Mouse (Mus musculus) NIH3T3 (cell line): Measurements from ENCODE around the gene Ttc29.

ENCODE experiments used
- DNase-seq: peaks from one replicate; pipeline ENCODE4 v3.0.0-alpha.2; 2012; ENCODE audit warnings: low read depth

Gene Ttc29

DNA sequence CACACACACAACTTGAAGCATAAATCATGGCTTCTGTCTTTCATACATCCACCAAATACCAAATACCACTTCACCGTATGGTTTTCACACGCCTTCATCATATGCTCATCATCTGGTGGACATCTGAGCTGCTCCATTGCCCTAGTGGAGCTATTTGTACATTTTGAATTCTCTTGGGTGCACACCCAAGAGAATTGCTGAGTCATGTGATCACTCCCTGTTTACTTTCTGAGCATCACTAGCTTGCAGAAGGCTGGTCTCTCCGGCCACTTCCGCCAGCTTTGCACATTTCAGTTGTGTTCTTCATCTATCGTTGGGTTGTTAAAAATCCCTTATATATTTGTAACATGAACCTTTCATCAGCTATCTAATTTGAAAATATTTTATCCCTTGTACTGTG, 65.5 kb downstream of the Ttc29 start:
- no peak for DNase-seq

DNA sequence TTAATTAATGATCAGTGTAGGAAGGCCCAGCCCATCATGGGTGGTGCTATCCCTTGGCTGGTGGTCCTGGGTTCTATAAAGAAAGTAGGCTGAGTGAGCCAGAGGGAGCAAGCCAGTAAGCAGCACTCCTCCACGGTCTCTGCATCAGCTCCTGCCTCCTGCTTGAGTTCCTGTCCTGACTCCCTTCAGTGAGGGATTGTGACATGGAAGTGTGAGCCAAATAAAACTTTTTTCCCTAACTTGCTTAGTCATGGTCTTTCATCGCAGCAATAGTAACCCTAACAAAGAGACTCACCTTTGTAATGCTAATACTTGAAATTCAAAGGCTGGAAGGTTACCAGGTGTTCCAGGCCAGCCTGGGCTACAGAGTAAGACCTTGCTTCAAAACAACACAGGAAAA, 71.7 kb downstream of the Ttc29 start:
- no peak for DNase-seq

DNA sequence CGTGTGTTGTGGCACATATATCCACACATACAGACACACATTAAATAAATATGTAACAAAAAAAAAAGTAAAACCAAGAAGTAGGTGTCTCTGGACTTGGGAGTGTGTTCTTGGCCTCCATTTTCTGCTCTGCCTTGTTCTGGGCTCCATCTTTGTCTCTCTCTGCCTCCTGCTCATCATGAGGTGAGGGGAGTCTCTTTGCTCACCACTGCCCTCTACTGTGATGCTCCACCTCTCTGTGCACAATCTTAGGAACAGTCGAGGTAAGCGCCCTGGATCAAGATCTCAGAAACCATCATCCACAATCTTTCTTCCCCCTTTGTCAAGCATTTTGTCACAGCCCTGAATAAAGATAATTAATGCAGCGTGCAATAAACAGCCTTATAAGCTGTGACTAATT, 72.3 kb downstream of the Ttc29 start:
- DNase-seq: no peak

DNA sequence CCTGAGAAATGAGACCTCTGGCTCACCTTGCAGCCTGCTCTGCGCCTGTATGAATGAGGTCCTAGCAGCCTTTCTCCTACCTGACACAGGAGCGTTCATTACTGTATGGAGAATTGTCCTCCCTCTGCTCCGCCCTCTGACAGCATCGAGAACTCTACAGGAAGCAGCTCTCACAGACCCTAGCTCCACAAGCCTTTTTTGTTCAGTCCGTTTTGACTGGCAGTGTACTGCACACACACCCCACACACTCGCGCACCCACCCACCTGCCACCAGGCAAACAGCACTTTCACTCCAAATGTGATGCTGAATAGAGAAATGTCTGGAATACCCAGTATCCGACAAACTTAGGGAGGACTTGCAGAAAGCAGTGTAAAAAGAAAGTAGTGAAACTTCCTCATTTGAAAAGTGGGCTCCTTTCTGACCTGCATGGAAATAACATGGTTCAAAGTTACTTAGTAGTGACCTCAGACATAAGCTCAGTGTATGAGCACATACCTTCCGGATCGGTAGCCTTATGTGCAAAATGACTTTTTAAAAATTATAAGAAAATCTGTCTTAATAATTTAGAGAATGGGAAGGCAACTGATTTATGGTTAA, 76.4 kb downstream of the Ttc29 start:
- no peak for DNase-seq

DNA sequence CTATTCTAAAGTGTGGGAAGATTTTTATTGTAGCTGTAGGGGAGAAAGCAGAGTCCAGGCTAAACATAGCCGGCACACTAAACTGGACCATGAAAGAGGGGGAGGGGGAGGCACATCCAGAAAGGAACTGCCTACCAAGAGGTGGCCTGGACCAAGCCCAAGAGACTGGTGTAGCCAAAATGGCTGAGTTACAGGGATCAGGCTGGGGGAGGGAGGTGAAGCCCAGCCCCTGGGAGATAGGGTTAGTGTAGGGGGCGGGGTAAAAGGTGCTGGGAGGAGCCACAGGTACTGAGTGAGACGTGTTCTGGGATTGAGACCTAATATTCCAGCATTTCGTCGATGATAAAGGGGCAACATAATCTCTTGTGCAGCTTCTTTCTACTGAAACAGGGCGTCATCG, 77.2 kb downstream of the Ttc29 start:
- DNase-seq: no peak

DNA sequence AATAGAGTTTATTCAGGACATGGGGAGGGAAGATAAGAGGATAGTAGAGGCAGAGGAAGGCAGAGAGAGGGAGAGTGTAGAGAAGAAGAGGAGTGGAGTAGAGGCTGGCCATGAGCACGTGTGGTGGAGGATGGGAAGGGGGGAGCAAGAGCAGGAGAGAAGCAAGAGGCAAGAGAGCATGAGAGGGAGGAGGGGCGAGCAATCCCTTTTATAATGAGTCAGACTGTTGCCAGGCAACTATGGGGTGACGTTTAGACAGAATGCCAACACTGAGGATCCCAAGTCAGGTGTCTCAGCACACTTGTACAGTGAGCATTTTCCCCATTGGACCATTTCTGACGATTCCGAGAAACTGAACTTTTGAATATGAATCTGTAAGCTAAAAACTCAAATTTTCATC, 82.4 kb downstream of the Ttc29 start:
- no peak for DNase-seq

DNA sequence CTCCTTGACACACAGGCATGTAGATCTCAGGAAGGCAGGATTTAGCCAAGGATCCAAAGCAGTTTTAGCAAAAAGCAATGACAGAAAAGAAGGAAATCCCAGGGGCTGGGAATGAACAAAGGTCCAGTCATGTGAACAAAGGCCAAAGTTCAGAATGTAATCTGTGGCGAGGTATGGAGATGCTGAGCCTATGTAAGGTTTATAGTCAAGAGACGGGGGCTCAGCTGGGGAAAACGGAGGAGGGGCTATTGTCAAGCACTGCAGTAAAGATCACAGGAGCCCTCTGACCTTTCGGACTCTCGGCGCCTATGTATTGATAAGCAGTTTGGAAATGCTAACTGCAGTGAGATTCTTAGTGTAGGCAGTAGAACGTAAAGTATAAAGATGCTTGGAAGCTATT, 90.5 kb downstream of the Ttc29 start:
- no peak for DNase-seq

DNA sequence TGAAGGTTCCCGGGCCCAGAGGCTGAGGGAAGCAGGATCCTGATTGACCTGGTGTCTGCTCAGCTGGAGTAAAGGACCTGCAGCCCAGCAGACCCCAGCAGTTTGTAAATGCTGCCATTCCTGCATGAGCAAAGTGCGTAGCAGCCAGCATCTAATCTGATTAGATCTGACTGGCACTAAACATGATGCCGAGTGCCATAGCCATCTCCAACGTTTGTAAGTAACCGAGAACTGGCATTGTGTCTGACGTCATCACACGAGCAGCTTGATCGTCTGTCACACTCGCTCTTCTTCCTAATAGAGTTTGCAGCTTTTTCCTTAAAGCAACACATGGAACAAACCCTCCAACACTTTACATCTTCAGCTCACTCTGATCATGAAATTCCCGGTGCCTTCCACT, 93.5 kb downstream of the Ttc29 start:
- no peak for DNase-seq

DNA sequence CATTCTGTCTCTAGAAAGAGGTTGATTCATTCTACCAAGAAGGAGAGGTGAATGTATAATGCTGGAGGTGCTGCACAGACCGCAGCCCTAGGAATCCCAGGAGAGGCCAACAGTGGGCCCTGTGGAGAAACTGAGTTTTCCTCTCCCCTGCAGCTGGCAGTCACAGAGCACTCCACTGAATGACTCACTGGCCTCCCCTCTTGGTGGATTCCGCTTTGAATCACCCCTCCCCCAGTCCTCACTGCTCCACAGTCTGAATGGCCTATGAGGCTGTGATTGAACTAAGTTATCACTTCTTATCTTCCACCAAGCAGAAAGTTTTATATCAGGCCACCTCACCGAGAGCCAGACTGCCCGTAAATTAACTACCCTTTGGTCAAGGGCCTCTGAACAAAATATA, 94.0 kb downstream of the Ttc29 start:
- DNase-seq: peak; percentile 8

DNA sequence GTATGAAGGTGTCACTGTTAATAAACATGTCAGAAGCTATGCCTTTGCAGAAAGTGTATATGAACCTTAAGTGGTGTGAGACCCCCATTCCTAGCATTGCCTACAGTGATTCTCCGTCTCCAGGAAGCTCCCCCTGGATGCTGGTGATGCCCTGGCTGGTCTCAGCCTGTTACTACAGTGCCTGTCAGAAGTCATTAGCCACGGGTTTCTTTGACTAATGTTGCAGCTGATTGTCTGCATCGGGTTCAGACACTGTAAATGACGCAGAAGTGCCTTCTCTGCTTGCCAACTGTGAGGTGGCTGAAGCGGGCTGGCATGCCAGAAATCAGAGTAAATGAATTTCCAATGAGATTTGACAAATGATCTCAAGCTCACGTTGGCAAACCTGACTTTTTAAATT, 96.4 kb downstream of the Ttc29 start:
- no peak for DNase-seq

DNA sequence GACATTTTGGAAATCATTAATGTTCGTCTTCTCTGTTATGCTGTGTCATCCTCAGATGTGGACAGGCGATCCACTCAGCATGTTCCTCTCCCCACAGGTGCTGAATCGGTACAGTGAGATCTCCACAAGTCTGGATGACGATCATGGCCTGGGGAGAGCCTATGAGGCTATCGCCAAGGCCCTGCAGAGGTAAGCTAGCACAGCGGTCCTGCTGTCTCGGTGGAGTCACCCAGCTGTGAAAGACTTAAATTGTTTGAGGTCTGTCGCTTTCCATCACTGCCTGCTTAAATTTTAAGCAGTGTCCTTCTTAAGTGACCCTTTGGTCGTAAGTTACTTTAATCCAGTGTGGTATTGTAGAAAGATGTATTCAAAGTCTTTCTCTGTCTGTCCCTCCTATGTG, 102.5 kb downstream of the Ttc29 start:
- no peak for DNase-seq

DNA sequence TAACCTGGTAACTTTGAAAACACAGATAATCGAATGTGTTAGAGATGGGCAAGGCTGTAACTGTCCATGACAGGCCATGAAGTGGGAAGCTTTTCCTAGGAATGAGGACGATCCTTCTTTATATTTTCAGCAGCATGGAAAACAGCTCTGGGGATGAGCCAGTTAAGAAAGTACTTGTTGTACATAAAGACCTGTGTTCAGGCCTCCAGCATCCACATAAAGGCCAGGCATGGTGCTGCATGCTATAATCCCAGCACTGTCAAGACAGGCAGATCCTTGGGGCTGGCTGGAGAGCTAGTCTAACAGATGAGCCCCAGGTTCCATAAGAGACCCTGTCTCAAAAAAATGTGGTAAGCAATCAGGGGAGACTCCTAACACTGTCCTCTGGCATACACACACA, 104.6 kb downstream of the Ttc29 start:
- DNase-seq: no peak

DNA sequence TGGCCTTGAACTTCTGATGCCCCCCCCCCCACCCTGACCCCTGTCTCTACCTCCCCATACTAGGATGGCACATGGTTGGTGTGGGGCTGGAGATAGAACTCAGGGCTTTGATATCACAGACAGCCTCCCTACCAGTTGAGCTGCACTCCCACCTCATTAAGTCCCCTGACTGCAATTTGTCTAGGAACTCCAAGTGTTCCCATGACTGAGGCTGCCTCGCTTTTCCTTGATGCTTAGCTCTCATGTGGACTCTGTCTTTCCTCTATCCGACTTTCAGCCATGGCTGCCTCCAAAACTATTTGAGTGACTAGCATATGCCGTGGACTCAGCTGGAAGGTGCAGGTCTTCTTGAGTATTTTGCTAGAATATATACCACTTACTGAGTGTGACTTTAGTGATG, 110.3 kb downstream of the Ttc29 start:
- DNase-seq: no peak

DNA sequence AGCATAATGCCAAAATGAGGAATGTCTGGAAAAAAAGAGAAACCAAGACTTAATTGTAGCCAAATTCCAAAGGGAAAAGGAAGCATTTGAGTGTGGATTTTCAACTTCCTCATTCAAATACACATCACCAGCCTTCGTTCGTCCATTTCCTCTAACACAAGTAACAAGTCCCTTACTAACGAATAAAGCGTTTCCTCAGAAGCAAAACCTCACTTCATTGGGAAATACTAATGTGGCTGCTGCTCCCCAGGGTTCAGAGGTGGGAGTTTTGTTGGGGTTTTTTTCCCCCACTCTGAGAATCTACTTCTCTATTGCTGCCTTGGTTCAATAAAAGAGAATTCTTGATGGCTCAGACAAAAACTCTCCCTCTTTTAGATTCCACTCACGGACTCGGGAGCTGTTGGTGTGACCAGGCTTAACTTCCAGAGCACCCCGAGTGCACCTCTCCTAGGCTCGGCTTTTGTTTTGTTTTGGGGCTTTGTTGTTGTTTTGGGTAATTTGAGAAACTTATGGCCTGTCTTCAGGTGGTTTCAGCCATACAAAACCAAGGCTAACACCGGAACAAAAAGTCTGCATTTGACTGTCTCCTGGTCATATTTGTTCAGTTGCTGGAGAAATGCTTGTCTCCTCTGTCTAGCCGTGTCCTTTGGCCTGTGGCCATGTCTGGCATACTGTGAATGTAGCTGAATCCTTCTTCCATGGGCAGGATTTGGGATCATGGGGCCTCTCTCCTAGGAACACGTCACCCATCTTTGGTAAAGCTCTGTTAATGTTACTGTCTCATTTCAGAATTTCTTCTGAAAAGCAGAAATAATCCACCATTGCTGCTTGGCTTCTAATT, 127.8 kb downstream of the Ttc29 start:
- peak; percentile 11 for DNase-seq

DNA sequence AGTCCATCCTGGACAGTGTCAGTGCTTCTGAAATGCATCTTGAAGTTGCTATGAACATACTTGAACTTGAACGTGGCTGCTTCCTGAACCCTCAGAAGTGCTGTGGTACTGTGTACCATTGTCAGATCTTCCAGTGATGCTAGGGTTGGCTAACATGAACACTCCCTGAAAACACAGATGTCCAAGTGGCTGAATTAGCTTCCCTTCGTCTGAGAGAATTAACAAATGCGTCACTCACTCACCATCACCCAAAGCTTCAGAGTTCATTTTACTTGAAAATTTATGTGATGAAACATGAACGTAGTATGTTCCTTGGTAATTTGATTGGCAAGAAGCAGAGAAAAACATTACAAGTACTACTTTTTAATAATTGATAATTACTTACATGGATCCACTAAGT, 129.1 kb downstream of the Ttc29 start:
- no peak for DNase-seq

DNA sequence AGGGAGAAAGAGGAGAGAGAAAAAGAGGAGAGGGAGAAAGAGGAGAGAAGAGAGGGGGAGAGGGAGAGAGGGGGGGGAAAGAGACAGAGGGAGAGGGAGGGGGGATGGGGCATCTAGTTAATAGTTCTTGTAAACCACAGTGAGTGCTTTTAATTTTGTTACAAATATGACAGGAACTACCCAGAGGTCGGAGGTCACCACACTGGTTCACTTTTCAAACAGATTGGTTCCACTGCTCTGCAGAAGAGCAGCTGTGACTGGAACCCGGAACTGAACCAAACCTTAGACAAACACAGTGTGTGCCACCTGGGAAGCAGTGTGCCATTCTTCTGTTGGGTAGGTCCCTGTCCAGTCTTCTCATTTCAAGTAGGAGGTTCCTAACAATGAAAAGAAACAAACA, 130.9 kb downstream of the Ttc29 start:
- DNase-seq: no peak

DNA sequence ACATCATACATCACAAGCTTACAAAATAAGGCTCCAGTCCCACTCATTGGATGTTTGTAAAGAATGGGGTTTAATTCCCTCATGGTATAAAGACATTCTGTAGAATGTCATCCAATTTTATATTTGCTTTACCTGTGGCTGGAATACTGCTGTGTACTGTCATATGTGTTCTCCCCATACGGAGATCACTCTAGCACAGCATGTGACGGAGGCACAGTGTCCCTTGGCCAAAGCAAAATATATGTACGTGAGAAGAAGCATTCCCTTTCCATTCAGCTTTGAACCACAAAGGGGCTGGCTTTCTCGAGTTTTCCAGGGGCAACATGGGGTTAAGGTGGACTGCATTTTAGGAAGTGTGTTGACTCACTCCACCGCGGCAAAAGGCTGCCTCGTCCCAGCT, 132.6 kb downstream of the Ttc29 start:
- DNase-seq: no peak

DNA sequence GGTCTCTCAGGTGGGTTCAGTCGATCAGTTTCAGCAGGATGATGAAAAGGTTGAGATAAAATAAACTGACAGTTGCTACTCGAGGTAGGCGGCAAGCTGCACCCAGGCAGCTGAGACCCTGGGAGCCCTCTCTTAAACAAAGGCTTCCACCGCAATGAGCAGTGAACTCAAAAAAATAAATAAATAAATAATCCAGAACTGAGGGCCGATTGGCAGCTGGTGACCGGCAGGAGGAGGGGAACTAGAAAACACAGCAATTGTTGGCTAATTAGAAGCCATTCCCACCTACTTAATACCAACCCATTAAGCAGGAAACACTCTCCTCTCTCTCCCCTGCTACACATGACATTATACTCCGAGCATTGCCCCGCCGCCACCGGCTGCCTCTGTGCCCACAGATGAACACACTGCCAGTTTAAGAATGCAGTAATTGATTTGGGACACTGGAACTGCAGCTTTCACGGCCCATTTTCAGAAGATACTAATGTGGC, 133.1 kb downstream of the Ttc29 start:
- no peak for DNase-seq

DNA sequence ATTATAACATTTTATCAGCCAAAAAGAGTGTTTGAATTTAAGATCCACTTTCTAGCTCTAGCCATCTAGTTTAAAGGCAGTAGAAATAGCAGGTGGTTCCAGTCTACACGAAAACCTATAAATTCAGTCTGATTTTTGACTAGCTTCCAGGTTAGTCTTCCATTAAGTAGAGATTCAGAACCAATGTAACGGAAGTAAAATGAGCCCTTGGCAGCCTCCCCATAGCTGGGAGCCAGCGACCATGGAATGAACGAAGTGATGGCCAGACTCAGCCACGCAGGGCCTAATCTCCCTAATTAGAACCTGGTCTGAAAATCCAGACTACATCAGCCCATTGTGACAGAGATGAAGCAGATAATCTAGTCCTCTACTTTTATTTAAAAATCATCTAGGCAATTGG, 140.8 kb downstream of the Ttc29 start:
- no peak for DNase-seq

DNA sequence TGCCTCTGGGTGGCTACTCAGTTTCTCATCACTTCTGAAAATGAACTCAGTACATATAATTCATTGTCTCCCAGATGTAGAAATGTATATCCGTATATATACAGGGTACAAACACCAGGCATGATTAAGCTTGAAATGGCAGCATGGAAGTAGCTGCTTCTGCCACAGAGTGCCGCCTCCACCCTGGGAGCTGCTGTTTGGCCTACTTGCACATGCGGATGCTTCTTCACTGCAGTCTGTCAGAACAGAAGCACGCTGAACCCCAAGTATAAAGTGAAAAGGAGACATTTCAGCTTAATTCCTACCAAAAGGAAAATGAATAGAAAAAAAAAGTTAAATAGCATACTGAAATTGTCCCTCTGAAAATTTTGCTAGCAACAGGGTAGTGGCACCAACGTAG, 141.7 kb downstream of the Ttc29 start:
- DNase-seq: no peak

DNA sequence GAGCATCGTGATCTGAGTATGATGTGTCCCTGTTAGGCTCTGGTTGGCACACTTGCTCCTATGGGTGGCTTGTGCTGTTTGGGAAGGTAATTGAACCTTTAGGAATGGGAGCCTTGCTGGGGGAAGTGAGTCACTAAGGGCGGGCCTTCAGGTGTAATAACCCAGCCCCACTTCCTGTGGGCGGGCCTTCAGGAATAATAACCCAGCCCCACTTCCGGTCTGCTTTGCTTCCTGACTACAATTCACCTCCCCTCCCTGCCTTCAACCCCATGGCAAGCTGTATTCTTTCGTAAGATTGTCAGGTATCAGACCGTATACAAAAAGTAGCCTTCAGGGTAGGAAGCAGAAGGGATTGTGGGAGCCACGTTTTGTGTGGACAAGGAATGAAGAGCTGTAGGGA, 177.7 kb downstream of the Ttc29 start:
- no peak for DNase-seq

DNA sequence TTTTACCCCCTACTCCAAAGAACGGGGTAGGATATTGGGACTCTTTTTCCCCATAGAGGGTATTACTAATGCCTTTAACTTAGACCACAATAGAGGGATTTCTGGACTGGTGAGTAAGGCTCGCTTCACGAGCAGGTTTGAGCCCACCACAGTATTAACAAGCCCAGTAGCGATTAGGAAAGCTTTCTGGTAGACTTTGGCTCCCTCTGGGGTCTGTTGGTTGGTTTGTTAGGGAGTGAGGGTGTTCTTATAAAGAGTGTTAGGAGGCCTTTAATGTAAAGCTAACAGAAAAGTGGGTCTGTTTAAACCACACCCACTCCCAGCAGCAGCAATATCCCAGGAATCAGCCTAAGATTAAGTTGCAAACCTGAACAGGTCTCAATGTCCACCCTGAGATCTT, 206.2 kb downstream of the Ttc29 start:
- DNase-seq: no peak

DNA sequence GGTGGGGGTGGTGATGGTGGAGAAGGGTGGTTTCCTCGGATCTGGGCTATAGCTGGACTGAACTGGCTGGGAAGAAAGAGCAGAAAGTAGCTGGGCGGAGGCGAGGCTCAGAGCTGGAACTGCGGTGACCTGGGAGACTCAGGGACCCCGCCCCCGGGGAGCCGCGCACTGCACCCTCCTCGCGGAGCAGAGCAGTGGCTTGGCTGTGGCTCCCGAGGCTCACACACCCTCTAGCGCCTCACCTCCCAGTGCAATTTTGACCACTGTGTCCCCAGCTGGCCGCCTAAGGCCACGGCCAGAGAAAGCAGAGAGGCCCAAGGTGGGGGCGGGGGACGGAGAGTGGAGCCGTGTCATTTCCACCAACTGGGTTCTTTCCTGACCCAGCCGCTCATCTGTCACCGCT, 207.0 kb downstream of the Ttc29 start:
- no peak for DNase-seq

DNA sequence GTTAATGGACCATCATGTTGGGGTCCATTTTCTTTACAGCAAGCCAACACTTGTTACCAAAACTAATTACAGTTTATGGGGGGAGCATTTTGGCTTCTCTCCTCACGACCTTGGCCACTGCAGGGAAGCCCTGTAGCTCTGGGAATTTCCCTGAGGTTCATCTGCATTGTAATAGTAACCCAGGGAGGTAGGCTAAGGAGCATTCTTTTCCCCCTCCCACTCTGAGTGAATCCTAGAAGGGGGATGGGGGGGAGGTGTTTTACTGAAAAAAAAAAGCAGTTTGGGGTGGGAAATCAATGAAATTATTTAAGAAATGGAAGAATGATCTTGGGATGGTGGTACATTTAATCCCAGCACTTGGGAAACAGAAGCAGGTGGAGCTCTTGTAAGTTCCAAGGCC, 210.8 kb downstream of the Ttc29 start:
- DNase-seq: no peak
